Mouse (Mus musculus) 3134 (cell line): ENCODE results near the gene Olfr350.

Source experiments
- DNase-seq: peaks from one replicate; pipeline ENCODE4 v3.0.0-alpha.2; 2011; ENCODE audit warnings: low spot score; ENCODE audit not compliant: insufficient read length; ENCODE audit errors: extremely low read depth

Olfr350 gene

GRCm38 (mm10) chr2:36846010-36846409 lies at the start of gene Olfr350:
TSS of gene Olfr350 (plus strand) at chr2:36846310.
- DNase-seq: no peak

DNA sequence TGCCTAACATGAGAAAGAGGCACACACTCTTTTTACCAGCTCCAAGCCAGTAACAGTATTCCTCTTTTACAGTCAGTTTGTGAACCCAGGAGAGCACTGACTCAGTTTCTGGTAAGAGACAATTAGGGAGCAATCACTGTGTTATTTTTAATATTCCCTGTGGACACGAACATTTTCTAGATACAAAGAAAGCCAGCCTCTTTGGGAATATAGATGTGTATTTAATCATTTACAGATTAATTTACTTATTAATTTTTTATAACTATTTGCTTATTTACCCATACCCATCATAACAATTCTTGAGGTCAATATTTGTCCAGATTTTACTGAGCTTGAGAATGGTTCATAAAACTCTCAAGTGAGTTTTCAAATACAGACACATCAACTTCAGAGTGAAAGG lies 29.2 kb upstream of the Olfr350 start, which contains the start of gene Olfr3:
Gene Olfr3, minus strand, starts transcription at position 101 of the 400 bp plus-strand sequence.
- no peak for DNase-seq

DNA sequence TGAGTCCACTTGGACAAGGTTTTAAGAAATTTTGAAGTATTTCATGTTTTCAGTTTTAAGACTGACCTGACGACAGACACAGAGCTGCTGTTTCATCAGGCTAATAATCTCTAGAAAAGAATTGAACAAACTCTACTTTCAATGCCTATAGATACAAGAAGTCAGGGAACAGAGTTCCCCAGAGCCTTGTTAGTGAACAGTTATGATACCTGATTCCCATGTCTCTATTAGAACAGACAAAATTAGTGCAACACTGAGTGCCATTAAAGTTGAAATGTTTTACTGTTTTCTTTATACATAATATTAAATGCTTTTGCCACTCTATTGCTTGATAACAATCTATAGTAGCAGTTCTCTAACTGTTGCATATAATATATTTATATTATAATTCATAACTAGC lies 16.4 kb downstream of the Olfr350 start, which contains the start of gene Olfr351:
Gene Olfr351, minus strand, starts transcription at position 101 of the 400 bp plus-strand sequence.
- no peak for DNase-seq

DNA sequence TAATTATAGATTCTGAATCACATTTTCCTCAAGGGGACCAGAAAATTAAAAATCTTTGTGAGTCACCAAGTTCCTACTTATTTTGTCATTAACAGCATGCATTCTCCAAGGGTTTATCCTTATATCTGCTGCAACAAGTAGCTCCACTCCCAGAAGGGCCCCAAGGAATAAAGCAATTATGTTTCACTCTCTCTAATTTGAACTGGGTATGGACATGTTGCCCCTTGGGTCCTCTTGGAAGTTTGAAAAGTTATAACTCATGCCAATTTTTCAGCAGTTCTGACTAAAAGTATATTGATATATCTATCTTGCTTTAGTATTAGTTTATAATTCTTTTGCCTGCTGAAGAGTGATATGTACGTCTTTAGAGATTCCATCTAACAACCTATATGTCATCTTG lies 22.1 kb downstream of the Olfr350 start, which contains the start of gene Olfr352:
Gene Olfr352, plus strand, starts transcription at position 301 of the 400 bp plus-strand sequence.
- DNase-seq: no peak

- DNase-seq: no peak
Observed at GRCm38 (mm10) chr2:36892836-36893235, 46.7 kb downstream of the Olfr350 start, which contains the start of gene Olfr353. TSS of gene Olfr353 (minus strand) at chr2:36892936.

DNA sequence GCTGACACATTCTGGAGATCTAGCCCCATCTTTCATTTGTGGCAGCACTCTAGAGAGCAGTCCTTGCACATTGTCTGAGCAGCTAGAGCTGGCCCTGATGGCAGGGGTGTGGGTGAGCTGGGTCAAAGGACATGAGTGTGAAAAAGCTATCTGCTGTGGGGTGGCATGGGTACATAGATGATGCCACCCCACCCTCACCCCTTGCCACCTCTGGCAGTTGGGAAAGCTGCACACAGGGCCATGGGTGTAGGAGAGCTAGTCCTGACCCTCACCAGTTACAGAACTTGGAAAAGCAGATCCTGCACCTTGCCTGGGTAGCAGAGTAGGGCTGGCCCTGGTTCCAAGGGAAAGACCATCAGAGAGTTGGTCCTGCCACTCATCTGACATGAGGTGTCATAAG lies 51.0 kb downstream of the Olfr350 start:
- DNase-seq: no peak
